Mouse (Mus musculus): Measurements from ENCODE around the gene Klk5. TPM values are rescaled to one million over a fixed set of nuclear protein-coding genes. Genes with fewer than 3 reads are reported as not detected.

Klk5 gene
- total and polyA plus RNA-seq, 2 experiments from 2014 or later = not detected

DNA sequence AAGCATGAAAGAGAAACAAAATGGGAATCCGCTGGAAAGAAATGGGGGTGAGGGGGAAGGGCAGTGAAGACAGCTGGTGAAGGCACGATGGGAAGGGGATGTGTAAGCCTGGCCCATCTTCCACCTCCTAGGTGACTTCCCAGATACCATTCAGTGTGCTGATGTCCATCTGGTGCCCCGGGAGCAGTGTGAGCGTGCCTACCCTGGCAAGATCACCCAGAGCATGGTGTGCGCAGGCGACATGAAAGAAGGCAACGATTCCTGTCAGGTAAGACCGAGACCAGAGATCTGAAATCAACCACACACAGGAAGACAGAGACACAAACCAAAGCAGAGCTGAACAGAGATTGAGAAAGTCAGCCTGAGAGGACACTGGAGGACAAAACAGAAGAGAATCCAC lies 12.8 kb upstream of the Klk5 start:
- 88% methylated on average over 8 of the region's 8 CpGs for WGBS
- Histone ChIP-seq H3K36me3 (ENCODE audit: insufficient read depth, low read length) (no peaks in the 10 kb centered on the region), H3K4me1 (ENCODE audit: insufficient read depth, low read length) (no peaks in the 10 kb centered on the region), H3K9me3 (ENCODE audit: low read length) (no peaks in the 10 kb centered on the region), H3K27me3 (ENCODE audit: insufficient read depth, low read length) (no peaks in the 10 kb centered on the region), H3K4me3 (ENCODE audit: low read depth, low read length) (no peak overlapping the region), H3K9ac (replicated peaks; ENCODE audit: low read length, poor library complexity, severe bottlenecking) (no peak overlapping the region), H3K27ac (ENCODE audit: low read depth, low read length) (no peak overlapping the region), H3K4me2 (ENCODE audit: low read depth, low read length, poor library complexity, severe bottlenecking) (no peak overlapping the region)
- no peak for TF ChIP-seq CTCF (IDR thresholded peaks at IDR 0.05)
- DNase-seq (ENCODE audit: low spot score) (no peak), ATAC-seq (ENCODE audit: low FRiP score) (no peak)

DNA sequence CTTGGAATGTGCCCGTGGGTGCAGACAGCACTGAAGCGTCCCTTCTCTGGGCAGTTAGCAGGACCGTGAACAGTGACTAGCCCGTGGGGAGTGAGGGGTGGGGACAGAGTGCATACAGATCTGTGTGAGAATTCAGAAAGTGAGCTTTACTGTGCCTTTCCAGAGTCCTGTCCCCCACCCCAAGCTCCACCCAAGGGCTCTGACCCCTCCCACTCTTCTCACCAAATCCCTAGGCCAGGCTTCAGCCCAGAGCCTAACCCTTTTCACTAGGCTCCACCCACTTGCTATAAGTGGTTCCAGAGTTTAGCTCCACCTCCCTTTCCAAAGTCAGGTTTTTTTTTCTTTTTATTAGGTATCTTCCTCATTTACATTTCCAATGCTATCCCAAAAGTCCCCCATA lies 2.0 kb downstream of the Klk5 start:
- Histone ChIP-seq H3K9me3 (ENCODE audit: low read length) (no peaks in the 10 kb centered on the region), H3K4me1 (ENCODE audit: insufficient read depth, low read length) (no peaks in the 10 kb centered on the region)
- ATAC-seq (ENCODE audit: low FRiP score) = no peak

DNA sequence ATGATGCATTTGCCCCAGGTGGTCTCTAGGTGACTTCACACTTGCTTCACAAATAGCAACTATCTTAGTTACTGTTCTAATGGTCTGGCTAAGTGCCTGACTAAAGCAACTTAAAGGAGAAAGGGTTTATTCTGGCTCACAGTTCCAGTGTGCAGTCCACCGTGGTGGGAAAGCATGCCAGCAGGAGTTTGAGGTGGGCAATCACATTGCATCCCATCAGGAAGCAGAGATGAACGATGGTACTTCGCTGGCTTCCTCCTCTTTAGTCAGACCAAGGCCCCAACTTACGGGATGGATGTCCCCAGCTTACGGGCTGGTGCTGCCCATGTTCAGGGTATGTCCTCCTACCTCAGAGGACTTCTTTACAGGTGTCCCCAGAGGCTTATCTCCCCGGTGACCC lies 9.8 kb downstream of the Klk5 start:
- Histone ChIP-seq H3K4me2 (ENCODE audit: low read depth, low read length, poor library complexity, severe bottlenecking) (no peak overlapping the region), H3K36me3 (ENCODE audit: insufficient read depth, low read length) (no peaks in the 10 kb centered on the region), H3K9ac (replicated peaks; ENCODE audit: low read length, poor library complexity, severe bottlenecking) (no peak overlapping the region), H3K4me3 (ENCODE audit: low read depth, low read length) (no peak overlapping the region), H3K27me3 (ENCODE audit: insufficient read depth, low read length) (no peaks in the 10 kb centered on the region), H3K9me3 (ENCODE audit: low read length) (no peaks in the 10 kb centered on the region), H3K4me1 (ENCODE audit: insufficient read depth, low read length) (no peaks in the 10 kb centered on the region), H3K27ac (ENCODE audit: low read depth, low read length) (no peak overlapping the region)
- DNase-seq (ENCODE audit: low spot score) (no peak), ATAC-seq (ENCODE audit: low FRiP score) (no peak)
- WGBS = 86% methylated on average over 6 of the region's 6 CpGs
- no peak for TF ChIP-seq CTCF (IDR thresholded peaks at IDR 0.05)

More for the DNA sequence above, 2.0 kb downstream of the Klk5 start:
- H3K4me2 ChIP-seq (ENCODE audit: low read depth, low read length, poor library complexity, severe bottlenecking) = no peak overlapping the region
- 86% methylated on average over 4 of the region's 4 CpGs for WGBS
- H3K9ac ChIP-seq (replicated peaks; ENCODE audit: low read length, poor library complexity, severe bottlenecking) = no peak overlapping the region
- no peak overlapping the region for H3K27ac ChIP-seq (ENCODE audit: low read depth, low read length)
- H3K4me3 ChIP-seq (ENCODE audit: low read depth, low read length) = no peak overlapping the region
- TF ChIP-seq CTCF (IDR thresholded peaks at IDR 0.05) = no peak
- no peaks in the 10 kb centered on the region for H3K36me3 ChIP-seq (ENCODE audit: insufficient read depth, low read length)
- no peak for DNase-seq (ENCODE audit: low spot score)
- H3K27me3 ChIP-seq (ENCODE audit: insufficient read depth, low read length) = no peaks in the 10 kb centered on the region

DNA sequence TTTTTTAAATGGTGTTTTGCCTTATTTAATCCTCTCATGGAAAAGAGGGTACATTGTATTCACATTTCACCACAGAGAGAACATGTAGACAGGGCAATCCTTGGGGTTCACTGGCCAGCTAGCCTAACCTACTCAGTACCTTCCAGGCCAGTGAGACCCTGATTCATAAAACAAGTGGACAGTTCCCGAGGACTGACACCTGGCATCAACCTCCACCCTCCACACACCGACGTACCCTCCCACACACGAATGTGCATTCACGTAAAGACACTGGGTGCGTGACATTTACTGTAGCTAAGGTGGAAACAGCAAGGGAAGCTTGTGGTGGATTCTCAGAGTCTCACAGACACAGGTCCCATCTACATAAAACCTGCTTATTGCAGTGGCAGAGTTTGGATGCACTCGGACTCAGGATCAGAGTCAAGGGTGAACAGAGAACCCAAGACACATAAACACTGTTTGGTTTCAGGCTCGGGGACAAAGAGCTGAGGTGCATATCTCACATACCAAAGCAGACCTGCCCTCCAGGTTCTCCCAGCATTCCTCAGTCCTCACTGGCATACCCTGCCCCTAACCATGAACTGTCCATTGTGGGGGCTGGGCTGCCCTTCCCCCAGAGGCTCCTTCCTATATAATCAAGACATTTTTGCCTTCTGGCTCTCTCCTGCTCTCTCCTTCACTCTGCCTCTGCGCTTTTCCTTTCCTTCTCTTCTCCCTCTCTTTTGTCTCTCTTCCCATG lies 13.0 kb downstream of the Klk5 start:
- no peak overlapping the region for H3K27ac ChIP-seq (ENCODE audit: low read depth, low read length)
- no peak overlapping the region for H3K4me3 ChIP-seq (ENCODE audit: low read depth, low read length)
- DNase-seq (ENCODE audit: low spot score) = no peak
- H3K4me1 ChIP-seq (ENCODE audit: insufficient read depth, low read length) = no peaks in the 10 kb centered on the region
- no peaks in the 10 kb centered on the region for H3K9me3 ChIP-seq (ENCODE audit: low read length)
- TF ChIP-seq CTCF (IDR thresholded peaks at IDR 0.05) = no peak
- H3K27me3 ChIP-seq (ENCODE audit: insufficient read depth, low read length) = no peaks in the 10 kb centered on the region
- no peak overlapping the region for H3K9ac ChIP-seq (replicated peaks; ENCODE audit: low read length, poor library complexity, severe bottlenecking)
- no peak overlapping the region for H3K4me2 ChIP-seq (ENCODE audit: low read depth, low read length, poor library complexity, severe bottlenecking)
- H3K36me3 ChIP-seq (ENCODE audit: insufficient read depth, low read length) = no peaks in the 10 kb centered on the region
- ATAC-seq (ENCODE audit: low FRiP score) = no peak
- WGBS = 91% methylated on average over 9 of the region's 9 CpGs

DNA sequence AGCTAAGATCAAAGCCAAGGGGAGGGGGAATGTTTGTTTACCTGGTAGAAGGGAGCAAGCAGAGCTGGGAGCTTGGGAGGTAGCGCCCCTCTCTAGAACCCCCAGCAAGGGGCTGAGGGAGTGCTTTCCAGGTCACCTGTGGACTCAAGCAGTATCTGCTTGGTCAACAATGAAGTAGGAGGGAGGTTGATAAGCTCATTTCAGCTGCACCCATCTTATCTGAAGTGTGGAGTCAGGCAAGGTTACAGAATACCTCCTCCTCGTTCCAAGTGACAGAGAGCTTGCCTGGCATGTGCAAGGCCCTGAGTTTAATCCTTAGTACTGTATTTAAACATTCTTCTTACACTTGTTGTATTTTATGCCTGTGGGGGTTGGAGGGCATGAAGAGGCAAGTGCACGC lies 13.9 kb downstream of the Klk5 start:
- no peak for TF ChIP-seq CTCF (IDR thresholded peaks at IDR 0.05)
- Histone ChIP-seq H3K9ac (replicated peaks; ENCODE audit: low read length, poor library complexity, severe bottlenecking) (no peak overlapping the region), H3K36me3 (ENCODE audit: insufficient read depth, low read length) (no peaks in the 10 kb centered on the region), H3K4me2 (ENCODE audit: low read depth, low read length, poor library complexity, severe bottlenecking) (no peak overlapping the region), H3K9me3 (ENCODE audit: low read length) (no peaks in the 10 kb centered on the region), H3K4me3 (ENCODE audit: low read depth, low read length) (no peak overlapping the region), H3K4me1 (ENCODE audit: insufficient read depth, low read length) (no peaks in the 10 kb centered on the region), H3K27ac (ENCODE audit: low read depth, low read length) (no peak overlapping the region), H3K27me3 (ENCODE audit: insufficient read depth, low read length) (no peaks in the 10 kb centered on the region)
- ATAC-seq (ENCODE audit: low FRiP score) = no peak
- WGBS = 87% methylated on average over 3 of the region's 3 CpGs
- no peak for DNase-seq (ENCODE audit: low spot score)

DNA sequence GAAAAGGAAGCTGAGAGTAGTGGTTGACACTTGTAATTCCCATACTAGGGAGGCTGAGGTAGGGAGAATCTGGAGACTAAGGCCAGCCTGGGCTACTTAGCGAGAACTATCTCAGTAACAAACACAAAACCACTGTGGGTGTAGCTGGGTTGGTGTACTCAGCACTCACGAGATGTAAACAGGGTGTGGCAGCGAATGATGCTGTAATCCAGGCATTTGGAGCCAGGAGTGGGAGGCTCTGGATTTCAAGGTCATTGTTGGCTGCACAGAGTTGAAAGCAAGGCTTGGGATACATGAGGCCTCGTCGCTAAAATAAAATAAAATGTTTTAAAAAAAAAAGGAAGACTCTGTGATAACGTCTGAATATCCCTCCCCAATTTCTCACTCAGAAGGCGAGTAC lies 14.5 kb downstream of the Klk5 start:
- H3K4me3 ChIP-seq (ENCODE audit: low read depth, low read length) = no peak overlapping the region
- no peaks in the 10 kb centered on the region for H3K27me3 ChIP-seq (ENCODE audit: insufficient read depth, low read length)
- no peak for ATAC-seq (ENCODE audit: low FRiP score)
- H3K9ac ChIP-seq (replicated peaks; ENCODE audit: low read length, poor library complexity, severe bottlenecking) = no peak overlapping the region
- H3K4me1 ChIP-seq (ENCODE audit: insufficient read depth, low read length) = no peaks in the 10 kb centered on the region
- no peak overlapping the region for H3K27ac ChIP-seq (ENCODE audit: low read depth, low read length)
- no peaks in the 10 kb centered on the region for H3K9me3 ChIP-seq (ENCODE audit: low read length)
- DNase-seq (ENCODE audit: low spot score) = no peak
- no peaks in the 10 kb centered on the region for H3K36me3 ChIP-seq (ENCODE audit: insufficient read depth, low read length)
- H3K4me2 ChIP-seq (ENCODE audit: low read depth, low read length, poor library complexity, severe bottlenecking) = no peak overlapping the region
- TF ChIP-seq CTCF (IDR thresholded peaks at IDR 0.05) = no peak
- WGBS = 84% methylated on average over 7 of the region's 7 CpGs
